Mouse (Mus musculus) monocyte, adult 5-6 weeks (primary cell): ENCODE measurements around the gene Lrrc49. TPM values are rescaled to one million over a fixed set of nuclear protein-coding genes. Genes with fewer than 3 reads are reported as not detected.

Experiments
- ATAC-seq: fragments of 153-309, 156-312 bp; replicated peaks from 2 replicates; pipeline ENCODE4 v1.8.0; 2017; ENCODE audit warnings: mild to moderate bottlenecking; ENCODE audit not compliant: low TSS enrichment, insufficient number of reproducible peaks, severe bottlenecking, poor library complexity, low FRiP score
- total RNA-seq: library from RNA; stranded (forward); fragments of 200-1000, 200-491, 200-594 nt; gene quantifications from 3 replicates; pipeline ENCODE4 v1.2.3, GENCODE M21; 2017

Gene Lrrc49
- total RNA-seq, 1 experiment from 2014 or later, result 0.86 TPM

DNA sequence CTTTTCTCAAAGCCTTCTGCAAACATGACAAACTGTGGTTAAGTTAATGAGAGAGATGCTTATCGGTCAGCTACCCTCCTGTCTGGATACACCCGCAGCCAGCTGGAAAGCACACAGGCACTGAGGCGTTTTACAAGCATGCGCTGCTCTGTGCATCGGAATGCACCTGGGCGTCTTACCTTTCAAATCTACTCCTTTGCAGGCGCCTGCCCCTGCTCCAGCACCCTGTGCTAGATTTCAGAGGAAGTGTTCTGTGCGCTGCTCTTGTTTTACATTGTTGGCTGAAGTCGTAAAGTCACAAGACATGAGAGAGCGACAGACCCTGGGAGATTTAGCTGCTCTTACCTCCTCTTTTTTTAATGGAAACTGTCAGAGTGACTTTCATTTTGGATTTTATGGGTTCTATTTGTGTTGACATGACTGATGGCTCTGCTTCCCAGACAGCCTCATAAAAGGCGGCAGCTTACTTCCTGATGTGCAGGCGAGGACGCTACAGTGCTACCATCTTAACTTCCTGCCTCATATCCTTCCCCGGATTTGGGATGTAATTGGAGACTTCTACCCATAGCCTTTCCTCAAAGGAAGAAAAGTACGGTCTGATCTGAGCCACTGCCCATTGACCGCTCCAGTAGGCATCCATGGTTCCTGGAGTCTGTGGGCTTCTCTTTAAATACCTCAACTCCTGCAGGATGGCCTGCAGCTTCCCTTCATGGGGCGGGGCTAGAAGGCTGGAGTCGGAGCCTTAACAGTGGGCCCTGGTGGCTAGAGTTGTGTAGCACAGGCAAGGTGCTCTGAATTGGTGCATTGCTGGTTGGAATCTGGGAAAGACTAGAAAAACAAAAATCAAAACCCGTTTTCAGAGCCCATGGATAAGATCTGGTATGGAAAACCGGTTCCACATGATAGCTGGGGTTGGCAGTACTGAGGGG, 125.3 kb downstream of the Lrrc49 start:
- ATAC-seq, result no peak

DNA sequence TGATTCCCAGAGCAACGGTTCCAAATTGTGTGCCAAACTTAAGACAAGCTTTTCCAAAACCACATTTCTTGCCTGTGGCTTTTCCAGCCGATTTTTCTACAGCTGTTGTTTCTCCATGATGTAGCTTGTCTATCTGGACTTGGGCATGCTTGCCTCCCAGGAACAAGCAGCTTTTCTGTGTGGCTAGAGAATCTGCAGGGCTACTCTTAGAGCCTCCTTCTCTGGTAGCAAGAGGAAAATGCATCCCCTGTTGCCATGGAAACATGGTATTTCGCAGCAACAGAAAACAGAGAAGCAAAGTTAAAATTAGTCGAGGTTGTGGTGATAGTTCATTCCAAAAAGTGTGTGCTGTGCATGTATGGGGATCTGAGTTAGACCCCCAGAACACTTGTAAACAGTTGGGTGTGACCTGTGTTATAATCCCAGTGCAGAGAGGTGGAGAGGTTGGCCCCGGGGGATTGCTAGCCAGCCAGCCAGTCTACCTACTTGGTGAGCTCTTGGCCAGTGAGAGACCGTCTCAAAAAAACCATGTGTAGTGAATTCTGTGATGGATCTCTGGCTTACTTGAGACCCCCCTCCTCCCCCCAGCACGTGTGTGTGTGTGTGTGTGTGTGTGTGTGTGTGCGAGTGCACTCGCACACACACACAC, 126.2 kb downstream of the Lrrc49 start:
- ATAC-seq, result no peak

DNA sequence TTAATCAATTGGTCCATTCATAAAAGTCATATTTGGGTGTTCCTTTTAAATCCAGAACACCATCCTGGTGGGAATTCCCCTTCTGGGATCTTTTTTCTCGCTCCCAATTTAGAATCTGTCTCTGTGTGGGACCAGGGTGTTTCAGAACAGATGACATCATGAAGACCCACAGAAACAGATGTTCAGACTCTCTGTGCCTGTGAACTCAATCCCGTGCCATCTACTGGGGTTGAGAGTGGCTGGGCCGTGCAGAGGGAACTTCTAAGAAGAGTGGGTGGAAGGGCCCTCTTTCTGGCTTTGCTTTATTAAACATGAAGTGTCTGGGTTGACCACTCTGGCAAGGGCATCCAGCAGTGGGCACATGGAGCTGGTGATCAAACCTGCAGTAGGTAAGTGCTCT, 129.5 kb downstream of the Lrrc49 start:
- ATAC-seq, result no peak

DNA sequence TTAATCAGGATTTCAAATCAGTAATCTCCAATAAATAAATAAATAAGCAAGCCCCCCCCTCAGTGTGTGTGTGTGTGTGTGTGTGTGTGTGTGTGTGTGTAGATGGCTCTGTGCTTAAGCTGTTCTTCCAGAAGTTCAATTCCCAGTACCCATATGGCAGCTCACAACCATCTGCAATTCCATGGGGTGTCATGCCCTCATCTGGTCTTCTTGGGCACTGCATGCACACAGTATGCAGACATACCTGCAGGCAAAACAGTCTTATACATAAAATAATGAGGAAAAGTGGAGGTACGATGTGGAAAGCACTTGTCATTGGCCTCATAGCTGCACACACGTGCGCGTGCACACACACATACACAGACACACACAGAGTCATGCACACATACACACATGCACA, 136.7 kb downstream of the Lrrc49 start:
- no peak for ATAC-seq

DNA sequence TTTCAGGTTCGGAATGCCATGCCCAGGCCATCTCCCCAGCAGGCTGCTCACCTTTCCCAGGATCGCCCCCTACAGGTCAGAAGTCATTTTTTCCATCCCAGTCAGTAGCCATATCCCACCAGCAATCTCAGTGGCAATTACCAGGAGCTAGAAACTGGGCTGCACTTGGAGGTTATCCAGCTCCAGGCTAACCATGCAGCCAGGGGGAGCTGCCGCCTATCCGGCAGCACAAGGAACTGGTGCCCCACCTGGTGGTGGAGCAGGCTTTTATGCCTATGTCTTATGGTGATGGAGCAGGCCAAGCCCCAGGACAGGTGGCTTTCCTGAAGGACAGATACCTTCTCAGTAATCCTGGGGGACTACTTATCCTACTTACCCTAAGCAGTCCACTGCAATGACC, 139.8 kb downstream of the Lrrc49 start:
- ATAC-seq, result no peak

DNA sequence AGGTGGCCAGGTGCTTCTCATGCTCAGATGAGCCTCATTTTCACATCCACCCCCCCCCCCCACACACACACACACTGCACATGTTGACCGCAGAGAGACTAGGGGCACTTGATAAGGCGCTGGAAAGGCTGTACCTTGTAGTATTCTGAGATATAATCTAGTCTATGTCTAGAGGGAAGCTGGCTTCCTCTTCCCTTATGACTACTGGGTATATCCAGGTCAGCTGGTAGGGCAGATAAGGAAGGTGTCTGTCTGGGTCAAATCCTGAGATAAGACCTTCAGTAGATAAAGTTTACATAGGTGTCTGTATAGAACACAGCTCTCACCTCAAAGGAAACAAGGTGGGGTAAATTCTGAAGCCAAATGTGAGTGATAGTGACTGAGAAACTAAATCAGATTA, 141.8 kb downstream of the Lrrc49 start:
- no peak for ATAC-seq

DNA sequence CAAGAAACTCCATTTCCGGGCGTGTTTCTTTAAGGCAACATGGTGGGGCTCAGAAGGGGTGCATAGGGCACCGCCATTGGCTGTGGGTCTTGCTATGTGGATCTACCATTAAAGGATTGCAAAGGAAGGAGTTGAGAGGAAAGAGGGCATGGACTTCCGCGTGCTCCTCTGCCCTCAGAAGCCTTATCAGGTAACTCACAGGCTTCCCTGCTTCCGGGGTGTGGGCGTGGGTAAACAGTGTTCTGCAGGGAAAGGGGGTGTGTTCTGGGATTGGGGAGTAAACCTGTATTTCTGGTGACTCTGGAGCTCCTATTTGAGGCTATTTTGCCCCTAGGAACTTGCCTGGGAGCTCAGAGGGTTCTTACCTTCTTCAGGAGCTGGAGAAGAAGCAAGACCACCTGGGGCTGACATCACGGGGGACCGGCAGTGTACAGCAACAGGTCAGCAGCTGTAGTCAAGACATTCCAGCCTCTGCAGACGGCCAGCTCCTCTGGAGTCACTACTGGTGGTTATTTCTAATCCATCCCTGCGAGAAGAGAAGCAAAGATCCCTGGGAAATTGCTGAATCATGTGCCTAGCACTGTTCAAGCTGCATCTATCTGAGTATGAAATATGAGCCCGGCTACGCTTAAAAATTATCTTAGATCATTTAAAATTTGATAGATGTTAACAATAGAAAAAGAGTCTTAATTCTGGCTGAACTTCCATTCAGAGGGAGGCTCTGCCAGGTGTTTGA, 142.4 kb downstream of the Lrrc49 start:
- ATAC-seq, result no peak

DNA sequence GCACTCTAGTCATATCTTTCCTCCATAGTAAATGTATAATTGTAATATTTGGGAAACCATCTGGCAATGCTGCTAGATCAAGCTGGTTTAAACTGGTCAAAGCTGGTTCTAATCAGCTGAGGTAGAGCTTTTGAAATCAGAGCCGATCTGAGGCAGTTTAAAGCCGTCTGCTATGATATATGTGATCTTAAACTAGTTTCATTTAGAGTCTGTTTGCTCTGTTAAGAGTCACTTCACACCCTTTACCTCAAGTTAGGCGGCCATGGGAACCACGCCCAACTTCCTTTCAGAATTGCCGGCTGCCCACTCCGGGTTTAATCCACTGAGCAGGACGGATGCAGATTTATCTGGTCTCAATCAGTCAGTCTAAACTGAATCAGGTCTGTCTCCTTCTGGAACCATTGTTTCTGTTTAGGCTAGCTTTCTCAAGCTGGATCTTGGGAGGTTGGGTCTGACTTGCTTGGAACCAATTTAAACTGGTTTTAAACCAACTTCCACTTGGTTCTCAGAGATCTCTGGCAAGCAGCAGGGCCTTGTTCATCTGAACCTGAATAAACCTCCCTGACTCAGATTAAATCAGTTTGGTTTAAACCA, 144.4 kb downstream of the Lrrc49 start:
- no peak for ATAC-seq

DNA sequence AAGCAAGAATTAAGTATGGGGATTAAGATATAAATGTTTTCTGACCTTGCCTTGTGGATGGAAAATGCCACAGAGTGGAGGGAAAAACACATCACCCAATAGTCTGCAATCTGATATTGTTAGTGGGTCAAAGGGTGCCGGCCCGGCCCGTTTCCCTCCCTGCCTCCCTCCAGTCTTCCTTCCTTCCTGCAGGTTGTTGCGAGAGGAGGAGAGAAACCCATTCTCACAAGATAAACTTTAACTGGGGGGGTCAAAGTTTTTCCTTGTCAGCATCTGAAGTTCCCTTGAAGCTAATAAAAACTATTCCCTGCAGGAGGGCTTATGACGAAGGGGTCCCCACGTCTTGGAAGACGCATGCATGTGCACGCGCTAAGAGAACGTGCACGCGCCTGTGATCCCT, 157.6 kb downstream of the Lrrc49 start:
- ATAC-seq, result no peak

DNA sequence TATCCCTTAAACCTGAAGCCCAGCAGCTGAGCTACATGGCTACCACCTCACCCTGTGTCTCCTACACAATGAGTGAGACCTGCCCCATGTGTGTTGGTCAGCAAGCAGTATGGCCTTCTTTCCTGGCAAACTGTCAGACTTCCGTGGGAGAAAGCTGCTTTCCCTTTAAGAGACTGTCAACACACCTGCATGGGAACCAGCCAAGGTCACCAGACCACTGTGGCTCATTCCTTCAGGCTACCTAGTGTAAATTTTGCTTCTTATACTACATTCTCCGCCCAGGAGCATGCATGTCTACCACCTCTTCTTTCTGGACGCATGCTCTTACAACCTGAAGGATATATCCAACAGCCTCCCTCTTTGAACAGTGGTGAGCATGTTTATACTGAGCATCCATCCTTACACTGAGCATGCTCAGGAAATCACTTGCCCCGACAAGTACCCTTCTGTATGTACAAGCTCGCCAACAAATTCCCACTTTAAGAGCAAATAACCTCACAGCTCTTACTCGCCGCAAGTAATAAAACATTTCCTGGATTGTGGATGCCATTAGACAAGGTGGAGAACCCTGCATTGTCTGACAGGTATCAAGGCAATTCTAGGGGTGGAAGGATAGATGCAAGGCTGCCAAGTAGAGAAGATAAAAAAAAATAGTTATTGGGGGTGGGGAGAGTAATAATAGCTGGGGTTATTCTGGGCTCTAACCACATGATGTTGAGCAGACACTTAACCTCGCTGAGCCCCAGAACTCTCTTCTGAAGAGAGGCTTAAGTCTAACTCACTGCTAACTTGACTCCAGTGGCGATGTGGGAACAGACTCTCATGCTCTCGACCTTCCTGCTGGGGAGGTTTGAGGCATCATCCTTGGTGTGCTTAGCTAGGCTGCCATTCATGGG, 158.4 kb downstream of the Lrrc49 start:
- ATAC-seq, result no peak

DNA sequence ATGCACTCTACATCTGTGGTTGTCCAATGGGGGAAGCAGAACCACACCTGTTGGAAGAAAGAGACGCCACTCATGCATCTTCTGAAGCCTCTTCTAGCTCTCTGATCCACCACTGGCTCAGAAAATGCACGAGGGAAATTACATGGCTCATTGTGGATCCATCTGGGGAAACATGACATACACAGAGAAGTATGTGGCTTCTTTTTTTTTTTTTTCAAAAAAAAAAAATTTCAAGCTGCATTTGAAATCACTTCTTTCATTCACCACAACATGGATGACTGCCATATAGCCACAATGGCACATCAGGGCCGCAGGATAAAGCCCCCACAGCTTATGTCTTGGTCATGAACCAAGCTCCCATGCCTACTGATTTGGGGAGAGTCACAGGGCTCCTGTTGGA, 159.7 kb downstream of the Lrrc49 start:
- ATAC-seq, result no peak

DNA sequence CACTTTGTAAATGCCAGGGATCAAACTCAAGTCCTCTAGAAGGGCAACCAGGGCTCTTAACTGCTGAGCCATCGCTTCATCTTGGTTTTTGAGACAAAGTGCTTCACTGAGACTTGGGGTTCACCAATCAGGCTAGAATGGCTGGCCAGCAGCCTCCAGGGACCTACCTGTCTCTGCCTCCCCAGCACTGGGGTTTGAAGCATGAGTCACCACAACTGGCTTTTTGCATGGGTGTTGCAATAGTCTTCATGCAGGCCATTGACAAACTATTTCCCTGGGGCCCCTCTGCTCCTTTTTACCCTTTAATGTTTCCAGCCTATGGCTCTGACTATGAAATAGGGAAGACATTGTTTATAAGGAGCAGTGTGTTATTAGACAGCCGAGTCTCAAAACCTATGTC, 160.1 kb downstream of the Lrrc49 start:
- ATAC-seq, result no peak

DNA sequence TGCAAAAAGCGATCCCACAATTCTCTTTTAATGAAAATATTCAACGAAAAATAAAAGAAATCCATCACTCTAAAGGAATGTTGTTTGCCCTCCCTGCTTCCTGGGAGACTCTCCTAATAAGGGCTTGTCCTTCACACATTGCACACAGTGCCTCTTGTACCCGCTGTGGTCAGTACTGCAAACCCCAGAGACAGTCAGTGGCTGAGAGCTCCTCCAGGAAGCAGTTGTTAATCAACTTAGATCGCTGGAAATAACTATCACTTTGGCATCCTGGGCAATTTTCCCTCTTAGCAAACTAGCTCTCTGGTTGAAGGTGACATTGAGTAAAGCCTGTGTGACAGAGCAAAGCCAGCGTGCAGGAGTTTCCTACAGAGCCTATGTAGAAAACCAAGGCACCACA, 160.9 kb downstream of the Lrrc49 start:
- no peak for ATAC-seq

DNA sequence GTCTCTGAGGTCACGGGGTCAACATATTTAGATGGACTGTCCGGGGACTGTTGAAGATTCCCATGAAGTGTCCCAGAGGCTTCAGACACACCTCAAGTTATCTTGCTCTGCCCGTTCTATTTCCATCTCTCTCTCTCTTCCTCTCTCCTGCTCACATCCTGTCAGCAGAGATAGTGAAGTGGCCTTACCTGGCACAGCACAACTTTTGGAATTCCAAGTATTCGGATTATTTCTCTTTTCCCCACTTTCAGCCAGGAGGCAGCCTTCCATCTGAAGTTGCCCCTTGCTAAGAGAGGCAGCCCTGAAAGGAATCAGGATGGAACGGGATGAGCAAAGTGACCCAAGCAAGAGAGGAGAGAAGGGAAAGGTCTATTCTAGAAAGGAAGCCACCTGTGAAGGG, 161.8 kb downstream of the Lrrc49 start:
- ATAC-seq, result no peak

DNA sequence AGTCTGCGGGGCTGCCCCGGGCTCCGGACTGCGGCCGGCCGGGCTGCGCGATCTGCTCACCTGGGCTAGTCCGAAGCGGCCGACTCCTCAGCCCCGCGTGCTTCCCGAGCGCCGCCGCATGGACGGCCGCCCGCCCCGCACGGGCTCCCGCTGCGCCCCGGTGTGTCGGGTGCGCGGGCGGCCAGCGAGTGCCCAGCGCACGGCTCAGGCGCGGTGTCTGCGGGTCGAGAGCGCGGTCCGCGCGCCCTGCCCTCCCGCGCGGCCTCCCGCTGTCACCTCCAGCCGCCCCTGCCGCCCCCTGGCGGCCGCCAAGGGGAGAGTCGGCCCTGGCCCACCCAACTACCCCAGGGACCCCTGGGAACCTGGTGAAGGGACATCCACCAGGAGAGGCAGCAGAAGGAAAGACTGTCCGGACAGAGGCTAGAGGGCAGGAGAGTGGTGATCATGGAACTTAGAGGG, 166.1 kb downstream of the Lrrc49 start, which contains the start of gene Thsd4:
TSS of gene Thsd4 (minus strand) at position 241 of the 459 bp plus-strand sequence.
- ATAC-seq, result no peak

DNA sequence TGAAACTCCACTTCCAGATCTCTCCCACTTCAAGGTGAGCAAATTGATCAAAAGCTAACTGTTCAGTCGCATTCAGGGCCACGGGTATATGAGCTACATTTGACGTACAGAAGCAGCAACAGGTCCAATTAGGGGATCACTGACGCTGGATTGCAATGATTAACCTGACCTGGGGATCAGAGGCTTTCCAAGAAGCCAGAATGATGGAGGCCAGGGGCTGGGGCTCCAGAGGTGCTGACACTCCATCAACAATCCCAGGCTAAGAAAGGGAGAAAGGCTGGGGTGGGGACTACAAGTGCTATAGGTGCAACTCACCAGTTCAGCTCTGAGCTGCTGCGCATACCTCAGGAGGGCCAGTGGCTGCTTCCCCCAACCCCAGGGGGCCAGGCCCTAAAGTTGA, 166.8 kb downstream of the Lrrc49 start:
- ATAC-seq, result no peak

DNA sequence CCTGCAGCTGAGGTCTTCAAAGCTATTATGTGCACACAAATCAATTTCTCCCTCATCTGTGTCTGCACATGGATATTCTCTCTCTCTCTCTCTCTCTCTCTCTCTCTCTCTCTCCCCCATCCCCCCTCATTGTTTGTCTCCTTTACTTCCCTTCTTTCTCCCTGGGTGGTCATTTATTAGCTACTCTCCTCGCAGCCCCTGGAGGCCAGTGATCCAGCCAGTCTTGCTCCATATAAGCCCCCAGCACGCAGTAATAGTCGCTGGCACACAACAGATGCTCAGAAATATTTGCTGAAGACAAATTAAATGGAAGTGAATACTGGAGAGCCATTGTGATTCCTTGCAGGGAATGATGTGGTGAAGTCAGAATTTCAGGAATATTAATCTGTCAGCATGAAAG, 168.4 kb downstream of the Lrrc49 start:
- ATAC-seq, result no peak
